Comparison of ENCODE assay signal across 9 mouse cellular contexts in genomic region chr7:65388243-65389013, GRCm38 (mm10).
A peak's percentile ranks its signal among the peaks of the same experiment; 100 is the strongest.
DNase-seq lines count a peak whose midpoint lies in the region; ATAC-seq and TF ChIP-seq lines count a peak whose summit lies in the region.
"Had no signal": no experiment of that assay in that cellular context is flagged by ENCODE, and none has a peak within 500 bp of the region (broad histone marks: within the 10 kb centered on the region; RNA-seq: fewer than 3 reads in every experiment).

No protein-coding gene starts in this region.

- 68% methylated on average over 8 of the region's 8 CpGs for WGBS in midbrain, embryonic 14.5 days

- intact Hi-C loops in left cerebral cortex, adult 2 months (cut with DNase I): no loop called here
- intact Hi-C loops in left cerebral cortex, postnatal 10 days (cut with DNase I): no loop called here
- intact Hi-C loops in heart, postnatal 10 days (cut with DNase I): no loop called here

- peak overlapping the region; percentile 86 for H3K27ac ChIP-seq in left cerebral cortex, adult 2 months
- H3K27ac ChIP-seq in cortical plate, adult 2 months (ENCODE audit: insufficient read depth, low read length): peak overlapping the region; percentile 87
- H3K27ac ChIP-seq in midbrain, embryonic 14.5 days (replicated peaks; ENCODE audit: low read depth, low read length): peak overlapping the region; percentile 64
- H3K27ac ChIP-seq: limb, embryonic 12.5 days had no signal

- TF ChIP-seq POLR2A in cortical plate, adult 2 months (IDR thresholded peaks at IDR 0.05; ENCODE audit: extremely low read depth, insufficient read depth, low read length): no peak

- no peaks in the 10 kb centered on the region for H3K27me3 ChIP-seq in midbrain, embryonic 14.5 days (ENCODE audit: control insufficient read depth, insufficient read depth, low read length)
- H3K27me3 ChIP-seq: limb, embryonic 12.5 days had no signal

- no peak for TF ChIP-seq CTCF in left cerebral cortex, adult 2 months (IDR thresholded peaks at IDR 0.05)
- TF ChIP-seq CTCF in cortical plate, adult 2 months (IDR thresholded peaks at IDR 0.05; ENCODE audit: extremely low read depth, insufficient read depth, low read length): no peak

- no peaks in the 10 kb centered on the region for H3K9me3 ChIP-seq in midbrain, embryonic 14.5 days (ENCODE audit: control insufficient read depth, low read length)
- H3K9me3 ChIP-seq: limb, embryonic 12.5 days had no signal

- DNase-seq in left cerebral cortex, adult 2 months (ENCODE audit: extremely low spot score in 1 of 2, low spot score in 2 of 2): no peak
- no peak for DNase-seq in left cerebral cortex, postnatal 10 days (ENCODE audit: extremely low spot score in 1 of 2, low spot score in 2 of 2)
- peak; percentile 79 to 83 for DNase-seq in heart, postnatal 10 days
- DNase-seq in midbrain, embryonic 14.5 days: peak; percentile 43
- no peak for DNase-seq in spleen, postnatal 14 days (ENCODE audit: low spot score in 2 of 2)
- DNase-seq in kidney, adult 9 months: no peak

- no peak for ATAC-seq in midbrain, embryonic 14.5 days (ENCODE audit: low FRiP score, low TSS enrichment)

- H3K4me1 ChIP-seq in cortical plate, adult 2 months (ENCODE audit: control insufficient read depth, insufficient read depth, low read length): peaks cover 15% of the 10 kb centered on the region; the same call in 1 of the 2 replicates
- peaks cover 9% of the 10 kb centered on the region; the same call in 1 of the 2 replicates for H3K4me1 ChIP-seq in midbrain, embryonic 14.5 days (ENCODE audit: control insufficient read depth, insufficient read depth, low read length)

- no peak overlapping the region for H3K9ac ChIP-seq in midbrain, embryonic 14.5 days (replicated peaks; ENCODE audit: low read length)
- H3K9ac ChIP-seq: limb, embryonic 12.5 days had no signal

- H3K4me3 ChIP-seq in left cerebral cortex, adult 2 months: no peak overlapping the region
- H3K4me3 ChIP-seq in cortical plate, adult 2 months (ENCODE audit: insufficient read depth, low read length): no peak overlapping the region
- no peak overlapping the region for H3K4me3 ChIP-seq in midbrain, embryonic 14.5 days (replicated peaks; ENCODE audit: low read depth, low read length)
- H3K4me3 ChIP-seq: erythroblast, embryonic 14.5 days; limb, embryonic 12.5 days had no signal

- no peaks in the 10 kb centered on the region for H3K36me3 ChIP-seq in midbrain, embryonic 14.5 days (ENCODE audit: control insufficient read depth, insufficient read depth, low read length)
- H3K36me3 ChIP-seq: limb, embryonic 12.5 days had no signal

- H3K4me2 ChIP-seq in midbrain, embryonic 14.5 days (ENCODE audit: low read length): no peak overlapping the region
- H3K4me2 ChIP-seq: limb, embryonic 12.5 days had no signal

Comparison
In these comparisons a context has a peak if more than half of its experiments do, and no peak if none do; other contexts are left out.
1. DNase-seq: peak in heart, postnatal 10 days (2 of 2) and midbrain, embryonic 14.5 days (single experiment); none in left cerebral cortex, adult 2 months (0 of 2), left cerebral cortex, postnatal 10 days (0 of 2), spleen, postnatal 14 days (0 of 2) and kidney, adult 9 months (single experiment).
2. Peak in every context shown above with its lines, with median percentiles within 50 percentile points of each other: H3K27ac ChIP-seq.